Mouse (Mus musculus) hindbrain, embryonic 13.5 days (tissue): ENCODE results near the gene Tbcc. TPM values are rescaled to one million over a fixed set of nuclear protein-coding genes. Genes with fewer than 3 reads are reported as not detected.

Experiments used
- ATAC-seq: fragments of 200-750 bp; cut with Nextera tagmentation; 2 replicates; pipeline ENCODE4 v1.8.0; 2017; ENCODE audit warnings: moderate TSS enrichment; ENCODE audit not compliant: low FRiP score
- H3K27ac ChIP-seq: fragments of 300-500 bp; sonication (generic); 2 replicates; pipeline ENCODE4 v1.5.1; 2015; ENCODE audit warnings: inconsistent platforms, mild to moderate bottlenecking, moderate library complexity
- H3K27me3 ChIP-seq: fragments of 300-500 bp; sonication (generic); 2 replicates; pipeline ENCODE4 v1.6.1; 2015; ENCODE audit warnings: mild to moderate bottlenecking, inconsistent platforms
- H3K36me3 ChIP-seq: fragments of 300-500 bp; sonication (generic); 2 replicates; pipeline ENCODE4 v1.6.1; 2015; ENCODE audit warnings: mild to moderate bottlenecking, inconsistent platforms
- H3K4me1 ChIP-seq: fragments of 300-500 bp; sonication (generic); replicated peaks from 2 replicates; pipeline ENCODE4 v1.6.1; 2015; ENCODE audit warnings: inconsistent platforms
- H3K4me2 ChIP-seq: fragments of 300-500 bp; sonication (generic); 2 replicates; pipeline ENCODE4 v1.6.1; 2015; ENCODE audit warnings: inconsistent platforms, mild to moderate bottlenecking, moderate library complexity
- H3K4me3 ChIP-seq: fragments of 300-500 bp; sonication (generic); 2 replicates; pipeline ENCODE4 v1.5.1; 2015; ENCODE audit warnings: mild to moderate bottlenecking, inconsistent platforms
- H3K9ac ChIP-seq: fragments of 300-500 bp; sonication (generic); 2 replicates; pipeline ENCODE4 v1.6.1; 2015; ENCODE audit warnings: mild to moderate bottlenecking, inconsistent platforms
- H3K9me3 ChIP-seq: fragments of 300-500 bp; sonication (generic); 2 replicates; pipeline ENCODE4 v1.6.1; 2016; ENCODE audit warnings: inconsistent platforms
- WGBS: fragments of 180-500 bp; shearing (Covaris S2); methylation state at CpG from one replicate; pipeline ENCODE4 v1.1.7; 2015; 5-methylcytosine and 5-hydroxymethylcytosine counted together
- polyA plus RNA-seq: library from polyadenylated mRNA; unstranded; fragments of >200 nt; fragmentation: Nextera tagmentation; extraction: Ambion mirVana; gene quantifications from 2 replicates; pipeline ENCODE4 v1.2.1, GENCODE M21; 2015

Gene Tbcc
- polyA plus RNA-seq, 1 experiment from 2014 or later, result 63.7 TPM

DNA sequence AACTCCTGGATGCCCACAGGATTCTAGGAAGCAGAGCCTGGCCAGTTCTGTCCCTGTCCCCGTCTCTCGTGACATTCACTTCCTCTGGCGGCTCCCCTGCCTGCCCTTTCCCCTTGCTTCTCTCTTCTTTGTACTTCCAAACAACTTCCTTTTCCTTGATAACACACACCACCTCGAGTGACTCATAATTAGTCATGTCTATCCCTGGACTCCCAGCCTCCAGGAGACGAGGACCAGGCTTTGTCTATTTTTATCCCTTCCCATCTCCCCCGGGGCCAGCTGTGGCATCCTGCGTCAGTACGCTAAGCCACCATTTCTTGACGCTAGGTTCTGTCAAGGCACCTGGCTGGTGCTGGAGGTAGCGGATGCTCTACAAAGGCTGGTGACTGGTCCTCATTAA, 16.4 kb upstream of the Tbcc start:
- Histone ChIP-seq H3K4me3 (no peak overlapping the region), H3K4me1 (peaks cover 25% of the 10 kb centered on the region), H3K36me3 (no peaks in the 10 kb centered on the region), H3K9me3 (no peaks in the 10 kb centered on the region), H3K27ac (no peak overlapping the region), H3K9ac (no peak overlapping the region; the same call in 1 of the 2 replicates), H3K4me2 (no peak overlapping the region), H3K27me3 (no peaks in the 10 kb centered on the region)
- WGBS, result 41% methylated on average over 10 of the region's 10 CpGs
- ATAC-seq, result no peak

DNA sequence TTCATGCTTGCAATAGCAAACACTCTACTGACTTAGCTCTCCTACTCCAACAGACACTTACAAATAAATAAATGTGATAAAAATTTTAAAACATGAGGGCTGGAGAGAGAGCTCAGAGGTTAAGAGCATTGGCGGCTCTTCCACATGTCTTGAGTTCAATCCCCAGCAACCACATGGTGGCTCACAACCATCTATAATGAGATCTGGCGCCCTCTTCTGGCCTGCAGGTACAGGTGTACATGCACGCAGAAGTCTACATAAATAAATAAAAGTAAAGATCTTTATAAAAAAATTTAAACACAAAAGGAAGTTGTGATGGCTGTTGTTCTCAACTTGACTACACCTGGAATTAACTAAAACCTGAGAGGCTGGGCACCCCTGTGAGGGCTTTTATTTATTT, 14.9 kb upstream of the Tbcc start:
- ATAC-seq, result no peak
- Histone ChIP-seq H3K9me3 (no peaks in the 10 kb centered on the region), H3K27me3 (no peaks in the 10 kb centered on the region), H3K4me3 (no peak overlapping the region), H3K36me3 (no peaks in the 10 kb centered on the region), H3K4me2 (no peak overlapping the region), H3K9ac (no peak overlapping the region), H3K4me1 (peaks cover 35% of the 10 kb centered on the region), H3K27ac (no peak overlapping the region)
- WGBS, result 64% methylated on average over 3 of the region's 3 CpGs

DNA sequence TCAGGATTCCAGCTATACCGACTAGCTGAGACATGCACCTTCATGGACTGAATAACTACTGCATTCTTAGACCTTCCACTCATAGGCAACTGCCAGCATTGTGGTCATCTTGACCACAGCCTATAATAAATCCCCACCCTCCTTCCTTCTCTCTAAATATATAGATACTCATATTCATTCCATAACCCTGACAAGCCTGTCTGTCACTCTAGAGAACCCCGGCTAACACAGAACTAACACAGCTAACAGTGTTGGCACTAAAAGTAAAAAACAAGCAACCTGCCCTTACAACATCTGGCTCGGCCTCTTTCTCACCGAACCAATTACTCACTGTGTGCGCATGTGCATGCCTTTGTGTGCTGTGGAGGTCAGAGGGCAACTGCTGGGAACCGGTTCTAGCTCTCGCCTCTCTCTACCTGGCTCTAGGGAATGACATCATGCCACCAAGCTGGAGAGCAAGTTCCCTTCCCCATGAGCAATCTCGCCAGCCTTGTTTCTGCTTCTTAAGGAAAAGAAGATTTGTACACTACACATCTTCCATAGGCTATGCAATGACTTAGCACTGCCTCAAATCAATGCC, 14.0 kb upstream of the Tbcc start:
- H3K4me1 ChIP-seq, result peaks cover 35% of the 10 kb centered on the region
- no peaks in the 10 kb centered on the region for H3K36me3 ChIP-seq
- H3K27me3 ChIP-seq, result no peaks in the 10 kb centered on the region
- WGBS, result 69% methylated on average over 8 of the region's 8 CpGs
- no peak overlapping the region for H3K4me2 ChIP-seq
- no peak overlapping the region for H3K4me3 ChIP-seq
- no peak for ATAC-seq
- no peak overlapping the region for H3K9ac ChIP-seq
- H3K9me3 ChIP-seq, result no peaks in the 10 kb centered on the region
- no peak overlapping the region for H3K27ac ChIP-seq

DNA sequence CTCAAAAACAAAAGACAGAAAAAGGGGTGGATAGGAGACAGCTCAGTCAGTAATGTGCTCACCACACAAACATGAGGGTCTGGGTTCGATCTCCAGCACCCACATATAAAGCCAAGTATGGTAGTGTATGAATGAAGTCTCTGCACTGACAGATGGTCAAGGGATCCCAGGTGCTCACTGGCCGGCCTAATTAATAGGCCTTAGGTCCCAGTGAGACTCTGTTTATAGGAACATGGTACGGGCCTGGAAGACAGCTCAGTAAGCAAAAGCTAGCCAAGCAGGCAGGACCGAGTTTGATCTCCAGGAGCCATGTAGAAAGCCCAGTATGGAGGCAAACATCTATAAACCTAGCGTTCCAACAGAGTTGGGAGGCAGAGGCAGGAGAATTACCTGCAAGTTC, 13.4 kb upstream of the Tbcc start:
- H3K9me3 ChIP-seq, result no peaks in the 10 kb centered on the region
- peaks cover 35% of the 10 kb centered on the region for H3K4me1 ChIP-seq
- no peaks in the 10 kb centered on the region for H3K36me3 ChIP-seq
- no peak overlapping the region for H3K4me3 ChIP-seq
- 77% methylated on average over 5 of the region's 5 CpGs for WGBS
- no peak overlapping the region for H3K27ac ChIP-seq
- no peaks in the 10 kb centered on the region; the same call in 1 of the 2 replicates for H3K27me3 ChIP-seq
- no peak overlapping the region for H3K9ac ChIP-seq
- no peak overlapping the region for H3K4me2 ChIP-seq
- ATAC-seq, result no peak

DNA sequence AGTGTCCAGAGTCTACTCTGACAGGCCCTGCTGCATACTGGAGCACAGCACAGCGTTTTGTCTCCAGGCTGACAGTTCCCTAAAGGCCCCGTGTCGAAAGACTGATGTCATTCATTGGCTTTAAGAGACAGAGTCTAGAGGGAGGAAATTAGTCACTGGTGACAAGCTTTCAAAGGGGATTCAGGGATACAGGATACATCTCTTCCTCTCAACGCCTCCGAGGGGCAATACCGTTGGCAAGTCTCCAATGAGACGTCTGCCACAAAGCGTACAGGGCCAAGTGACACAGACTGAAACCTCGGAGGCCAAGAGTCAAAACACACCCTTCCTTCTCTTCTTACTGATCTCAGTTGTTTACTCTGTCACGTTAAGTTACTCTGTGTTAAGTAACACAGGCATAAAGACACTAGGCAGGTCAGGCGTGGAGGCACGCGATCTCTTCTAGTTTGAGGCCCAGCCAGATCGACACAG, 10.6 kb upstream of the Tbcc start:
- Histone ChIP-seq H3K9me3 (no peaks in the 10 kb centered on the region), H3K27ac (peak overlapping the region; percentile 40; the same call in 1 of the 2 replicates), H3K4me2 (no peak overlapping the region), H3K27me3 (peaks cover 13% of the 10 kb centered on the region; the same call in 1 of the 2 replicates), H3K9ac (peak overlapping the region; percentile 29; the same call in 1 of the 2 replicates), H3K4me1 (peaks cover 19% of the 10 kb centered on the region), H3K36me3 (peaks cover 4% of the 10 kb centered on the region; the same call in 1 of the 2 replicates), H3K4me3 (no peak overlapping the region)
- WGBS, result 32% methylated on average over 14 of the region's 14 CpGs
- ATAC-seq, result peak; percentile 52; the same call in 1 of the 2 replicates

DNA sequence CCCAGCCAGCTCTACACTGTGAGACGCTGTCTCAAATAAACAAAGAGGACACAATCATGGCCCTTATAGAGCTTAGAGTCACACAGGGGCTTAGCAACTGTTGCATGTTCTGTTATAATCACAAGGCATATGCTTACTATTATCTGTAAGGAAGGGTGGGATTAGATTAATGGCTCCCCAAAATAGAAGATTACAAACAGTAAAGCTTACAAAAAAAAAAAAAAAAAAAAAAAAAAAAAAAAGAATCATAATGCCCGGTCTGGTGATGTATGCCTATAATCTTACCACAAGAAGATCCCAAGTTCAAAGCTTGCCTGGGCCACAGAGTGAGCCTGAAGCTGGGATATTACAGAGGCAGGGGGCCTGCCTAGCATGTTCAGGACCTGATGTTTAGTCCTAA, 10.2 kb upstream of the Tbcc start:
- Histone ChIP-seq H3K9ac (no peak overlapping the region), H3K4me2 (no peak overlapping the region), H3K4me1 (peaks cover 19% of the 10 kb centered on the region), H3K36me3 (peaks cover 4% of the 10 kb centered on the region; the same call in 1 of the 2 replicates), H3K27ac (0 out of 2 replicates have a peak overlapping the region, but pooled peaks have one; percentile 40), H3K4me3 (no peak overlapping the region), H3K27me3 (peaks cover 13% of the 10 kb centered on the region; the same call in 1 of the 2 replicates), H3K9me3 (no peaks in the 10 kb centered on the region)
- WGBS, result 72% methylated on average over 2 of the region's 2 CpGs
- ATAC-seq, result 0 out of 2 replicates have a peak, but pooled peaks have one; percentile 17

DNA sequence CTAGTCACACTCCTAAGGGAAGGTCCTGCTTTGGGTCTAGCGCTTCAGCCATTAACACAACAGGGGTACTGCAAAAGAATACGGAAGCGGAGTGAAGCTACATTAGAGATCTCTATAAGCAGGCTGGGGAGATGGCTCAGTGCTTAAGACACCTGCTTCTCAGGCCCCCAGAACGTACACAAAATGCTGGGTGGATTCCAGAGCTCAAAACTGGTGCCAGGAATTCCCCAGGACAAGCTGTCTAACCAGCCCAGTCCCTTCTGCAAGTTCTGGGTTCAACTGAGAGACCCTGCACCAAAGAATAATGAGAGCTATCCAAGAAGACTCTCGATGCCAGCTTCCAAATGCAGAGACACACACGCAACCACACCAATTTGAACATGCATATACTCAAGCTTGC, 8.8 kb upstream of the Tbcc start:
- Histone ChIP-seq H3K4me2 (no peak overlapping the region), H3K27me3 (peaks cover 13% of the 10 kb centered on the region; the same call in 1 of the 2 replicates), H3K36me3 (peaks cover 4% of the 10 kb centered on the region; the same call in 1 of the 2 replicates), H3K4me3 (no peak overlapping the region), H3K9me3 (no peaks in the 10 kb centered on the region), H3K27ac (no peak overlapping the region), H3K9ac (no peak overlapping the region), H3K4me1 (peaks cover 22% of the 10 kb centered on the region)
- 86% methylated on average over 6 of the region's 6 CpGs for WGBS
- no peak for ATAC-seq

DNA sequence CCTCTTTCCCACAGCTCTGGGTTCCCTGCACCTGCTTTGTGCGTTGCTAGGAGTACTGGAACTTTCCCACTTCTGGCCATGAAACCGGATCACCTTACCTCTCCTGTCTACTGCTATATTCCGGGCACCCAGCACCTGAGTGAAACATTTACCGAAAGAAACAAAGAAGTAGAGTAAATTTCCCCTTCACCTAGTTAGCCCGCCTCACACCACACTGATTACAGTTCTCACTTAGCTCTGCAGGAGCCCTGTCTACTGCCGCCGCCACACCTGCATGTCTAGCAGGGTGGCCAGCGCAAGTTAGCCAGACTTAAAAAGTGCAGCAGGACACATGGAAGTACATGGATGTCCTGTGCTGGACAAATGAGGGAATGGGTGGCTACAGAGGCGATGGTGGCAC, 7.4 kb upstream of the Tbcc start:
- ATAC-seq, result no peak
- H3K9me3 ChIP-seq, result no peaks in the 10 kb centered on the region
- H3K4me2 ChIP-seq, result no peak overlapping the region
- peaks cover 16% of the 10 kb centered on the region for H3K4me1 ChIP-seq
- H3K4me3 ChIP-seq, result no peak overlapping the region
- no peak overlapping the region for H3K9ac ChIP-seq
- WGBS, result 93% methylated on average over 9 of the region's 9 CpGs
- peaks cover 13% of the 10 kb centered on the region; the same call in 1 of the 2 replicates for H3K27me3 ChIP-seq
- no peak overlapping the region for H3K27ac ChIP-seq
- H3K36me3 ChIP-seq, result peaks cover 4% of the 10 kb centered on the region; the same call in 1 of the 2 replicates

DNA sequence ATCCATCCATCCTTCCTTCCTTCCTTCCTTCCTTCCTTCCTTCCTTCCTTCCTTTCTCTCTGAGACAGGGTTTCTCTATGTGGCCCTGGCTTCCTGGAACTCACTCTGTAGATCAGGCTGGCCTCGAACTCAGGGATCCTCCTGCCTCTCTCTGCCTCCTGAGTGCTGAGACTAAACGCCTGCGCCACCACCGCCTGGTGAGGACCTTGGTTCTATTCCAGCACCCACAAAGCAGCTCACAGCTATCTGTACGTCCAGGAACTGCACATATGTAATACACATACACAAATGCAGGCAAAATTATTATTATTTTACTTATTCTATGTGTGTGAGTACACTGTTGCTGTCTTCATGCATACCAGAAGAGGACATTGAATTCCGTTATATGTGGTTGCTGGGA, 5.7 kb upstream of the Tbcc start:
- no peaks in the 10 kb centered on the region for H3K9me3 ChIP-seq
- H3K4me3 ChIP-seq, result no peak overlapping the region
- peaks cover 15% of the 10 kb centered on the region for H3K4me1 ChIP-seq
- no peak overlapping the region for H3K27ac ChIP-seq
- no peak overlapping the region for H3K9ac ChIP-seq
- 96% methylated on average over 6 of the region's 6 CpGs for WGBS
- no peak for ATAC-seq
- H3K4me2 ChIP-seq, result no peak overlapping the region
- H3K36me3 ChIP-seq, result peaks cover 4% of the 10 kb centered on the region; the same call in 1 of the 2 replicates
- peaks cover 13% of the 10 kb centered on the region; the same call in 1 of the 2 replicates for H3K27me3 ChIP-seq

DNA sequence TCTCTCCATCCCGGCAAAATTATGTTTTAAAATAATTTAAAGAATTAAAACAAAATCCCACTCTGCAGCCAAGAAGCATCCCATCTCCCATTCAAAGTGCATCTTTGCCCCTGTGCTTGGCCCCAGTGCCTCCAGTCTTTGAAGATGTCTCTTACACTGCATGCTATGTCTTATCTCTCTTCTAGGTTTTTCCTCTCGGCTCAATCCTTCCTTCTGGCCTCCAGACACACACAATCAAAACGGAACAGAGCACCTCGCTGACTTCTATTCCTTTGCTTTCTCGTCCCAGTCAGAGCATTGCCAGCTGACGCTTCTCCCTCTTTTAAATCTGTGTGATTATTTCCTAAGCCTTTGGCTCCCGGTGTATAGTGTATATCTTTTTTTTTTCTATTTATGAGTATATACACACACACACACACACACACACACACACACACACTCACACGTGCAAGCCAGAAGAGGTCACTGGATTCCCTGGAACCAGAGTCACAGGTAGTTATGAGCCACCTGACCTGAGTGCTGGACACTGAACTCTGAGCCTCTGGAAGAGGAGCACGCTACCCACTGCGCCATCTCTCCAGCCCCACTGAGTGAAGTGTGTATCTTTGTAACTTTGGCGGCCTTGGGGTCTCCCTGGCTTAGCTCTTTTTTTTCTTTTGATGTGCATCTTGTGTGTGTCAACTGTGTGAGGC, 5.1 kb upstream of the Tbcc start:
- Histone ChIP-seq H3K4me1 (peaks cover 10% of the 10 kb centered on the region; the same call in 1 of the 2 replicates), H3K4me3 (no peak overlapping the region), H3K27me3 (peaks cover 13% of the 10 kb centered on the region; the same call in 1 of the 2 replicates), H3K9ac (0 out of 2 replicates have a peak overlapping the region, but pooled peaks have one; percentile 35), H3K27ac (no peak overlapping the region), H3K36me3 (peaks cover 4% of the 10 kb centered on the region; the same call in 1 of the 2 replicates), H3K4me2 (no peak overlapping the region), H3K9me3 (no peaks in the 10 kb centered on the region)
- no peak for ATAC-seq
- 86% methylated on average over 11 of the region's 11 CpGs for WGBS

DNA sequence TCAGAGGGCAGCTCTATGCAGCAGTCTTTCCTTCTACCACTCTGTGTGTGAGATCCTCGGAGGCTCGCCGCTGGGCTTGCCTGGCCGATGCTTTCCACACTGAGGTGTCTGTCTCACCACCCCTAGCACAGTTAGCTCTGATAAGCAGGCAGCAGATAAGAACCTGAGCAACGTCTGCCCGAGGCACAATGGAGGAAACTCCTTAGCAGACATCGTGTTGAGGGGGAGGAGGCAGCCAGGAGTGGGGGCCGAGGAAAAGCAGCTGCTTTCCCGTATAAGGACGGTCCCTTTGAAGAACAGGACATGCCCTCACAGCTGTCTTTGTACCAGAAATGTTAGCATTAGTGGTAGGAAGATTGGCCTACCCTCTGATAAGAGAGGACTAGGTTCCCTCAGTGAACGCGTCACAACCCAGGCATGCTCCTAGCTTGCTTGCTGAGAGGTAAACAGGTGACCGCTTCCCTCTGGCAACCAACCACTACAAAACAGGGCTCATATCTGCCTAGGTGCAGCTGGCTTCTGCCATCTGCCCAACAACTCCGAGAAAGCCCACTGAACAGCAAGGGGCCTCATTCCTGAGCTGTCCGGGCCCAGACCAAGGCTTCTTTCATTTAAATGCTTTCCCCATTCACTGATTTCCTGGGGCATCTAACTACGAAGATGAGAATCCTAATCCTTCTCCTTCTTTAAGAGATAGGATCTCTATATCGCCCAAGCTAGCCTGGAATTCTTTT, 4.4 kb upstream of the Tbcc start:
- H3K4me3 ChIP-seq, result no peak overlapping the region
- H3K9ac ChIP-seq, result peak overlapping the region; percentile 35; the same call in 1 of the 2 replicates
- H3K4me2 ChIP-seq, result no peak overlapping the region
- peaks cover 10% of the 10 kb centered on the region; the same call in 1 of the 2 replicates for H3K4me1 ChIP-seq
- H3K9me3 ChIP-seq, result no peaks in the 10 kb centered on the region
- no peak overlapping the region for H3K27ac ChIP-seq
- peaks cover 4% of the 10 kb centered on the region; the same call in 1 of the 2 replicates for H3K36me3 ChIP-seq
- ATAC-seq, result no peak
- WGBS, result 63% methylated on average over 17 of the region's 17 CpGs
- peaks cover 13% of the 10 kb centered on the region; the same call in 1 of the 2 replicates for H3K27me3 ChIP-seq
